Mouse (Mus musculus) E14TG2a.4 (cell line): Measurements from ENCODE around the gene Thsd7b.

Source experiments
- H3K27me3 ChIP-seq: 2 replicates; pipeline ENCODE4 v1.6.1; 2014; ENCODE audit warnings: low read length, control low read depth; ENCODE audit not compliant: insufficient read depth
- H3K36me3 ChIP-seq: 2 replicates; pipeline ENCODE4 v1.6.1; 2014; ENCODE audit warnings: low read length, control low read depth; ENCODE audit not compliant: insufficient read depth
- H3K4me1 ChIP-seq: replicated peaks from 2 replicates; pipeline ENCODE4 v1.6.1; 2014; ENCODE audit warnings: low read depth, low read length, control low read depth
- H3K4me3 ChIP-seq: replicated peaks from 2 replicates; pipeline ENCODE4 v1.5.1; 2014; ENCODE audit warnings: mild to moderate bottlenecking, low read length
- H3K9me3 ChIP-seq: 2 replicates; pipeline ENCODE4 v1.6.1; 2014; ENCODE audit warnings: low read length, control low read depth
- CTCF ChIP-seq: conservative IDR thresholded peaks from 2 replicates; pipeline ENCODE4 v1.5.1; 2014; ENCODE audit warnings: low read length
- NANOG ChIP-seq: IDR thresholded peaks from 2 replicates; pipeline ENCODE4 v1.6.1; 2014; ENCODE audit warnings: borderline replicate concordance, low read length, mixed read lengths
- POU5F1 ChIP-seq: IDR thresholded peaks from 2 replicates; pipeline ENCODE4 v1.6.1; 2014; ENCODE audit warnings: low read length, borderline replicate concordance

The Thsd7b gene

DNA sequence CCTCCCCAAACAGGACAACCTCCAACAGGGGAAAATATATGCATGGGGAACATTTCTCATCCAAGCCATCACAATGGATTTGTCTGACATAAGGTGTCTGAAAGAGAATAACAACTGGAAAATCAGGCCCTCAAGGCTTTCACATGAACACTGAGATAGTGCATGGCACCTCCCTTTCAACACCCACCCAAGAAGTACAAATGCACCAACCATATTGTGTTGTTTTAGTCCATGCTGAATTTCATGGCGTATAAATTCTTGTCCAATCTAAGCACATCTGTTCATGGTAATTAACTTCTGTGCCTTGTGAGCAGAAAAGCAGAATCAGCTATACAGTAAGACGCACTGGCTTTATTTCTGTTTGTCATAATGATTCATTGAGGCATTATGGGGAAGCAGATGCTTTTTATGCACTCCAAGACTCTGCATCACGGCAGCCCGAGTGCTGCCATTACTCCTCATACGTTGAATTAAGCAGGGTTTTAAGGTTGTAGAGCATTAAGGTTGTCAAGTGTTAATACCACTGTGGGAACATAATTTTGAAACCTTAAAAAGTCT lies 577.0 kb downstream of the Thsd7b start:
- H3K4me1 ChIP-seq, result no peaks in the 10 kb centered on the region
- no peaks in the 10 kb centered on the region for H3K27me3 ChIP-seq
- TF ChIP-seq NANOG, result no peak
- TF ChIP-seq POU5F1, result no peak
- no peak for TF ChIP-seq CTCF
- H3K9me3 ChIP-seq, result no peaks in the 10 kb centered on the region
- H3K4me3 ChIP-seq, result no peak overlapping the region
- no peaks in the 10 kb centered on the region for H3K36me3 ChIP-seq

GRCm38 (mm10) chr1:129867714-129868113 lies 594.6 kb downstream of the Thsd7b start:
- TF ChIP-seq CTCF (no peak), NANOG (no peak), POU5F1 (no peak)
- no peak overlapping the region for H3K4me3 ChIP-seq
- H3K9me3 ChIP-seq, result no peaks in the 10 kb centered on the region
- H3K36me3 ChIP-seq, result no peaks in the 10 kb centered on the region
- H3K27me3 ChIP-seq, result no peaks in the 10 kb centered on the region
- no peaks in the 10 kb centered on the region for H3K4me1 ChIP-seq

DNA sequence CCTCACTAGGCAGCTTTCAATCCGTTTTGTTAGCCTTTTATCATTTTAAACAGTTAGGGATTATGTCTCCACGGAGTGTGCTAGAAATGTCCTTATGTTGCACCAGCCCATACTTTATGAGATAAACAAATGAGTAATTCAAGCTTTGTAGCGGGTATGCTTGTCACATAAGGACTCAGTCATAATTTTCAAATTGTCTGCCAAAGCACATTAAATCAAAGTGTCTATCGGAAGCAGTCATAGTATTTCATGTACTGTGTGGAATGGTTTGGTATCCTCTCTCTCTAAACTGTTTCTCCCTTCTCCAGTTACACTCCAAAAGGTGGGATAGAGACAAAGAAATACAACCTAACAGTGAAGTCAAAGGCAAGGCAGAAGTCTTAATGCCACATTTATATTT lies 601.3 kb downstream of the Thsd7b start:
- H3K9me3 ChIP-seq, result no peaks in the 10 kb centered on the region
- no peaks in the 10 kb centered on the region for H3K4me1 ChIP-seq
- H3K36me3 ChIP-seq, result no peaks in the 10 kb centered on the region
- H3K4me3 ChIP-seq, result no peak overlapping the region
- no peaks in the 10 kb centered on the region for H3K27me3 ChIP-seq
- TF ChIP-seq NANOG, result no peak
- no peak for TF ChIP-seq CTCF
- no peak for TF ChIP-seq POU5F1

DNA sequence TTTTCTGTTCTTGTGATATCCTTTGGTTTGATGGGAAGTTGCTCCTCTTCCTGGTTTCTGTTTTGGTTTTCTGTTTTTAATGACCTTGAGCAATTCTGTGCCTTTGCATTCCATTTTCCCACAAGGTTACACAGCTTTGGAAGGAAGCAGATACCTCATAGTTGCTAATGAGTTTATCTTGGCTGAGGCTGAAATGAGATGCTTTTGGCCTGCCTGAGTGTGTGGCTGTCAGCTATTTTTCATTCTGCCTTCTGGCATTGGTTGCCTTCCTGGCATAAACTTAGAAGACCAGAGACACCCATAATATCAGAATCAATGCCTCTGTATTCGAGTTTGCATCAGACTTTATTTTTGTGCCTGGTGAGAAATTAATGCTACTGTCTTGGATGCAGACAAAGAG lies 614.8 kb downstream of the Thsd7b start:
- no peaks in the 10 kb centered on the region for H3K4me1 ChIP-seq

DNA sequence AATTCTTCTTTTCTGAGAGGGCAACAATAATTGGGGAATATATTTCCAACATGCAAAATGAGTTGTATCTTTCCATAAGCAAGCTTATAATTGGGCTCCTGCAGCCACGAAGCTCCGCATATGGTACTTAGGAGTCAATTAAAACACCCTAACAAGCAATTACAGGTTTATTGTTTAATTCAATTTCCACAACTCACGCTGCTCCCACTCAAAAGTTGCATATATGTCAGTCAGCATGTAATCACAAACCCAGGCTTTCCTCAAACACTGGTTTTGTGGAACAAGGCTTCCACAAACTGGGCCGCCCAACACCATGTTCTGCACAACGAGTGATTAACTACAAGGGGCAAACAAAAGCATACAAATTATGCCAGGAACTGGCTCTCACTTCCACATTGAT lies 625.0 kb downstream of the Thsd7b start:
- no peak overlapping the region for H3K4me3 ChIP-seq
- no peak for TF ChIP-seq NANOG
- TF ChIP-seq POU5F1, result no peak
- no peak for TF ChIP-seq CTCF
- H3K27me3 ChIP-seq, result no peaks in the 10 kb centered on the region
- H3K9me3 ChIP-seq, result no peaks in the 10 kb centered on the region
- H3K36me3 ChIP-seq, result no peaks in the 10 kb centered on the region
- H3K4me1 ChIP-seq, result no peaks in the 10 kb centered on the region

More for the DNA sequence above, 614.8 kb downstream of the Thsd7b start:
- Histone ChIP-seq H3K9me3 (no peaks in the 10 kb centered on the region), H3K27me3 (no peaks in the 10 kb centered on the region), H3K4me3 (no peak overlapping the region), H3K36me3 (no peaks in the 10 kb centered on the region)
- no peak for TF ChIP-seq CTCF
- TF ChIP-seq POU5F1, result no peak
- no peak for TF ChIP-seq NANOG

- no peak for TF ChIP-seq CTCF
- no peak for TF ChIP-seq NANOG
- TF ChIP-seq POU5F1, result no peak
- Histone ChIP-seq H3K4me1 (no peaks in the 10 kb centered on the region), H3K9me3 (peaks cover 11% of the 10 kb centered on the region), H3K36me3 (no peaks in the 10 kb centered on the region), H3K4me3 (no peak overlapping the region), H3K27me3 (no peaks in the 10 kb centered on the region)
Observed at GRCm38 (mm10) chr1:129915484-129915883, 642.4 kb downstream of the Thsd7b start.

DNA sequence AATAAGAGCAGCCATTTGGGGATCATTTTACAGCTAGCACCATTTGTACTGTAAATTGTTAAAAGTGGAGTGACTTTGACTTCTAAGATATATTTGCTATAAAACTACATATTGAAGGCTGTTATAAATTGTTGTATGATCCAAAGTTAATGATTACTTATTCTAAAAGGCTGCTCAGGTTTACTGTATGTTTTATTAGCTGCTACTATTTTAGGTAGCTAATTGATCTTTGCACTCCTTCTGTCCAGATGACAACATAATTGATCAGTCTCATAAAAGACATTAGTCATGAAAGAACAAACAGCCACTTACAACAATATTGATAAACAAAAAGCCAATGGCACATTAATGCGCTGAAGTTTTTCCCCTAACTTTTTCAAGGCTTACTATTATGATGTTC lies 644.5 kb downstream of the Thsd7b start:
- Histone ChIP-seq H3K36me3 (no peaks in the 10 kb centered on the region), H3K4me3 (no peak overlapping the region), H3K9me3 (peaks cover 11% of the 10 kb centered on the region), H3K4me1 (no peaks in the 10 kb centered on the region), H3K27me3 (no peaks in the 10 kb centered on the region)
- TF ChIP-seq CTCF (no peak), NANOG (no peak), POU5F1 (no peak)

- TF ChIP-seq POU5F1 (no peak), CTCF (peak; percentile 54)
- no peaks in the 10 kb centered on the region for H3K4me1 ChIP-seq
- H3K36me3 ChIP-seq, result no peaks in the 10 kb centered on the region
- H3K9me3 ChIP-seq, result peaks cover 11% of the 10 kb centered on the region
- no peak overlapping the region for H3K4me3 ChIP-seq
- H3K27me3 ChIP-seq, result no peaks in the 10 kb centered on the region
Observed at GRCm38 (mm10) chr1:129919385-129919784, 646.3 kb downstream of the Thsd7b start.

DNA sequence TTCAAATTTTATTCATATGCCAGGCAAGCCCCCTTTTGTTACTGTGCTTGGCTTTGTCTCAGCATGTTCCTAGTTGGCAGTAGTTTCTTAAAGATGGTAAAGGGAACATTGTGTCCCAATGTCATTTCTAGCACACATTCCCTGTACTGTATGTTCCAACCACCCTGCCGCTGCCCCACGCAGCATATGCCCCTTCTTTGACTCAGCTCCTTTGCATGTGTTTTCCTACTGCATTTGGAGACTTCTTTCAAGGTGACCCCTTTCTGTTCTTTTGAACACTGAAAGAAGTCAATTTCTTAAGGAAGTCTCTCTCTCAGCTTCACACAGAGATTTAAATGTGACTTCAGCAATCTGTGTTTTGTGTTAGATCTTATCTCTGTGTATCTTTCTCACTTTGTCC lies 657.9 kb downstream of the Thsd7b start:
- H3K27me3 ChIP-seq, result no peaks in the 10 kb centered on the region
- H3K4me3 ChIP-seq, result no peak overlapping the region
- TF ChIP-seq CTCF (no peak), POU5F1 (no peak), NANOG (no peak)
- no peaks in the 10 kb centered on the region for H3K9me3 ChIP-seq
- no peaks in the 10 kb centered on the region for H3K36me3 ChIP-seq
- no peaks in the 10 kb centered on the region for H3K4me1 ChIP-seq
